Mouse (Mus musculus): ENCODE data around the gene Mfsd9.

GRCm38 (mm10) chr1:40795508-40795907, 5.0 kb upstream of the Mfsd9 start:
- TF ChIP-seq GATA1 (IDR thresholded peaks at IDR 0.05; ENCODE audit: borderline replicate concordance, low read length) (no peak), FLI1 (IDR thresholded peaks at IDR 0.05; ENCODE audit: low read length) (no peak)
